Mouse (Mus musculus) CH12.LX (cell line): ENCODE results near the gene Spdye4c. TPM values are rescaled to one million over a fixed set of nuclear protein-coding genes. Genes with fewer than 3 reads are reported as not detected.

Source experiments
- DNase-seq: peaks from one replicate; pipeline ENCODE4 v3.0.0-alpha.2; 2013; ENCODE audit errors: extremely low read depth
- H3K27ac ChIP-seq: 2 replicates; pipeline ENCODE4 v1.5.1; 2012; ENCODE audit warnings: low read depth, mild to moderate bottlenecking, control low read depth, moderate library complexity; ENCODE audit not compliant: insufficient read depth
- H3K27me3 ChIP-seq: replicated peaks from 2 replicates; pipeline ENCODE3; 2012; ENCODE audit warnings: inconsistent platforms
- H3K36me3 ChIP-seq, 2 experiments: replicated peaks in 1 of 2; 2 replicates each; pipeline versions ENCODE3 to v1.6.1; 2012; ENCODE audit warnings: inconsistent platforms in 1 of 2, low read length in 1 of 2, mild to moderate bottlenecking in 1 of 2, mixed read lengths in 1 of 2, moderate library complexity in 1 of 2; ENCODE audit not compliant: control insufficient read depth in 1 of 2, insufficient read depth in 1 of 2
- H3K4me1 ChIP-seq, 2 experiments: 2 replicates each; pipeline ENCODE4 v1.6.1; 2012; ENCODE audit warnings: inconsistent platforms in 1 of 2, moderate library complexity in 1 of 2; ENCODE audit not compliant: insufficient read depth in 2 of 2, control insufficient read depth in 1 of 2
- H3K4me2 ChIP-seq: 2 replicates; pipeline ENCODE4 v1.6.1; 2012; ENCODE audit warnings: low read depth, mild to moderate bottlenecking, control low read depth; ENCODE audit not compliant: poor library complexity, insufficient read depth, severe bottlenecking
- H3K4me3 ChIP-seq, 3 experiments: fragments of 150-350 bp in 1 of 3; sonication (generic) in 1 of 3; replicated peaks in 1 of 3; 2 replicates each; pipeline versions ENCODE3 to v1.5.1; 2011 to 2012; ENCODE audit warnings: low read depth in 2 of 3, low read length in 2 of 3, mild to moderate bottlenecking in 2 of 3, moderate library complexity in 2 of 3, control low read depth in 1 of 3, improper control_type of control experiment in 1 of 3, inconsistent platforms in 1 of 3, mixed read lengths in 1 of 3; ENCODE audit not compliant: poor library complexity in 1 of 3
- H3K79me2 ChIP-seq: replicated peaks from 2 replicates; pipeline ENCODE4 v1.6.1; 2012; ENCODE audit warnings: mild to moderate bottlenecking, moderate library complexity; ENCODE audit not compliant: control insufficient read depth, poor library complexity, insufficient read depth, severe bottlenecking; ENCODE audit errors: extremely low read depth
- H3K9ac ChIP-seq: 2 replicates; pipeline ENCODE4 v1.6.1; 2012; ENCODE audit warnings: low read depth, mild to moderate bottlenecking, control low read depth, moderate library complexity; ENCODE audit not compliant: insufficient read depth
- H3K9me3 ChIP-seq: replicated peaks from 2 replicates; pipeline ENCODE3; 2012; ENCODE audit warnings: low read length, inconsistent platforms, mixed read lengths
- BHLHE40 ChIP-seq: IDR thresholded peaks from 2 replicates; pipeline ENCODE4 v1.6.1; 2011; ENCODE audit warnings: mild to moderate bottlenecking, low read depth, low read length, improper control_type of control experiment
- CHD1 ChIP-seq: IDR thresholded peaks from 2 replicates; pipeline ENCODE4 v1.6.1; 2012; ENCODE audit warnings: low read depth, low read length, improper control_type of control experiment, inconsistent platforms
- CHD2 ChIP-seq: IDR thresholded peaks from 2 replicates; pipeline ENCODE4 v1.6.1; 2011; ENCODE audit warnings: low read length, improper control_type of control experiment
- CTCF ChIP-seq, 2 experiments: IDR thresholded peaks in 1 of 2; conservative IDR thresholded peaks in 1 of 2; 2 replicates each; pipeline ENCODE4 v1.5.1; 2011 to 2012; ENCODE audit warnings: low read depth in 2 of 2, low read length in 2 of 2, improper control_type of control experiment in 1 of 2, inconsistent platforms in 1 of 2, mild to moderate bottlenecking in 1 of 2, moderate library complexity in 1 of 2
- E2F4 ChIP-seq: IDR thresholded peaks from 2 replicates; pipeline ENCODE4 v1.6.1; 2011; ENCODE audit warnings: low read depth, low read length, improper control_type of control experiment; ENCODE audit not compliant: insufficient replicate concordance
- ELF1 ChIP-seq: IDR thresholded peaks from 2 replicates; pipeline ENCODE4 v1.6.1; 2014; ENCODE audit warnings: low read depth, mild to moderate bottlenecking, inconsistent platforms, low read length, improper control_type of control experiment
- EP300 ChIP-seq: IDR thresholded peaks from 2 replicates; pipeline ENCODE4 v1.6.1; 2011; ENCODE audit warnings: low read length, improper control_type of control experiment
- ETS1 ChIP-seq: conservative IDR thresholded peaks from 2 replicates; pipeline ENCODE4 v1.6.1; 2012; ENCODE audit warnings: low read depth, mild to moderate bottlenecking, inconsistent platforms, low read length, improper control_type of control experiment, moderate library complexity
- GABPA ChIP-seq: IDR thresholded peaks from 2 replicates; pipeline ENCODE4 v1.6.1; 2012; ENCODE audit warnings: low read depth, low read length, improper control_type of control experiment, inconsistent platforms; ENCODE audit not compliant: insufficient replicate concordance
- HCFC1 ChIP-seq: IDR thresholded peaks from 2 replicates; pipeline ENCODE4 v1.6.1; 2012; ENCODE audit warnings: low read depth, mild to moderate bottlenecking, inconsistent platforms, low read length, improper control_type of control experiment
- IRF4 ChIP-seq: IDR thresholded peaks from 2 replicates; pipeline ENCODE4 v1.6.1; 2014; ENCODE audit warnings: low read depth, mild to moderate bottlenecking, inconsistent platforms, low read length, improper control_type of control experiment
- JUND ChIP-seq: conservative IDR thresholded peaks from 2 replicates; pipeline ENCODE4 v1.6.1; 2011; ENCODE audit warnings: low read depth, low read length, improper control_type of control experiment
- KAT2A ChIP-seq: IDR thresholded peaks from 2 replicates; pipeline ENCODE4 v1.6.1; 2012; ENCODE audit warnings: low read length, improper control_type of control experiment, inconsistent platforms; ENCODE audit not compliant: insufficient replicate concordance
- MAFK ChIP-seq: IDR thresholded peaks from 2 replicates; pipeline ENCODE4 v1.6.1; 2011; ENCODE audit warnings: low read length, improper control_type of control experiment; ENCODE audit not compliant: insufficient replicate concordance
- MAX ChIP-seq: IDR thresholded peaks from 2 replicates; pipeline ENCODE4 v1.6.1; 2011; ENCODE audit warnings: low read length, improper control_type of control experiment
- MEF2A ChIP-seq: IDR thresholded peaks from 2 replicates; pipeline ENCODE4 v1.6.1; 2014; ENCODE audit warnings: low read depth, mild to moderate bottlenecking, inconsistent platforms, low read length, improper control_type of control experiment, borderline replicate concordance
- MXI1 ChIP-seq: IDR thresholded peaks from 2 replicates; pipeline ENCODE4 v1.6.1; 2011; ENCODE audit warnings: mild to moderate bottlenecking, low read depth, low read length, improper control_type of control experiment
- MYC ChIP-seq: IDR thresholded peaks from 2 replicates; pipeline ENCODE4 v1.6.1; 2011; ENCODE audit warnings: low read depth, mild to moderate bottlenecking, improper control_type of control experiment, low read length
- NELFE ChIP-seq: IDR thresholded peaks from 2 replicates; pipeline ENCODE4 v1.6.1; 2011; ENCODE audit warnings: low read depth, low read length, improper control_type of control experiment
- NRF1 ChIP-seq: IDR thresholded peaks from 2 replicates; pipeline ENCODE4 v1.6.1; 2014; ENCODE audit warnings: low read depth, mild to moderate bottlenecking, inconsistent platforms, low read length, improper control_type of control experiment, moderate library complexity
- PAX5 ChIP-seq: IDR thresholded peaks from 2 replicates; pipeline ENCODE4 v1.6.1; 2012; ENCODE audit warnings: low read length, inconsistent platforms, mixed read lengths
- POLR2A ChIP-seq: IDR thresholded peaks from 2 replicates; pipeline ENCODE4 v1.6.1; 2011; ENCODE audit warnings: low read depth, mild to moderate bottlenecking, improper control_type of control experiment, low read length
- RAD21 ChIP-seq: IDR thresholded peaks from 2 replicates; pipeline ENCODE4 v1.6.1; 2011; ENCODE audit warnings: low read depth, mild to moderate bottlenecking, low read length, improper control_type of control experiment, moderate library complexity
- RCOR1 ChIP-seq: conservative IDR thresholded peaks from 2 replicates; pipeline ENCODE4 v1.6.1; 2012; ENCODE audit warnings: low read depth, mild to moderate bottlenecking, inconsistent platforms, low read length, improper control_type of control experiment
- SIN3A ChIP-seq: IDR thresholded peaks from 2 replicates; pipeline ENCODE4 v1.6.1; 2012; ENCODE audit warnings: low read length, improper control_type of control experiment, inconsistent platforms
- SMC3 ChIP-seq: IDR thresholded peaks from 2 replicates; pipeline ENCODE4 v1.6.1; 2011; ENCODE audit warnings: low read depth, low read length, improper control_type of control experiment
- TBP ChIP-seq: conservative IDR thresholded peaks from 2 replicates; pipeline ENCODE4 v1.6.1; 2011; ENCODE audit warnings: low read depth, low read length, improper control_type of control experiment
- TCF12 ChIP-seq: IDR thresholded peaks from 2 replicates; pipeline ENCODE4 v1.6.1; 2014; ENCODE audit warnings: low read depth, mild to moderate bottlenecking, inconsistent platforms, low read length, improper control_type of control experiment
- UBTF ChIP-seq: IDR thresholded peaks from 2 replicates; pipeline ENCODE4 v1.6.1; 2012; ENCODE audit warnings: low read depth, mild to moderate bottlenecking, inconsistent platforms, low read length, improper control_type of control experiment, moderate library complexity
- USF1 ChIP-seq: IDR thresholded peaks from 2 replicates; pipeline ENCODE4 v1.6.1; 2014; ENCODE audit warnings: low read depth, mild to moderate bottlenecking, inconsistent platforms, low read length, improper control_type of control experiment
- USF2 ChIP-seq: conservative IDR thresholded peaks from 2 replicates; pipeline ENCODE4 v1.6.1; 2011; ENCODE audit warnings: low read depth, low read length, improper control_type of control experiment
- ZKSCAN1 ChIP-seq: IDR thresholded peaks from 2 replicates; pipeline ENCODE4 v1.6.1; 2012; ENCODE audit warnings: low read depth, inconsistent platforms, low read length, improper control_type of control experiment, borderline replicate concordance
- ZMIZ1 ChIP-seq: IDR thresholded peaks from 2 replicates; pipeline ENCODE4 v1.6.1; 2012; ENCODE audit warnings: low read depth, mild to moderate bottlenecking, inconsistent platforms, low read length, improper control_type of control experiment
- ZNF384 ChIP-seq: IDR thresholded peaks from 2 replicates; pipeline ENCODE4 v1.6.1; 2012; ENCODE audit warnings: low read depth, low read length, improper control_type of control experiment, inconsistent platforms
- dilution Hi-C: fragments of 300-500 bp; cut with MboI; formaldehyde crosslinking; loops from 2 replicates; pipeline ENCODE4 v1.14.3; 2020; ENCODE audit warnings: low sequenced_read_pairs; ENCODE audit not compliant: extremely low pct_unique_long_range_greater_than_20kb, extremely low pct_ligation_motif_present
- in situ Hi-C: fragments of 300-500 bp; cut with MboI; formaldehyde crosslinking; loops from 3 replicates; pipeline ENCODE4 v1.14.3; 2019; ENCODE audit warnings: low sequenced_read_pairs, low pct_ligation_motif_present, low pct_unique_long_range_greater_than_20kb, mixed read lengths
- polyA plus RNA-seq: library from polyadenylated mRNA; unstranded; fragments of >175 nt; gene quantifications from 2 replicates; pipeline ENCODE4 v1.2.1, GENCODE M21; 2012; ENCODE audit warnings: low read depth; ENCODE audit not compliant: insufficient read length
- total RNA-seq, 2 experiments: library from RNA; depleted of rRNA; stranded (reverse); fragments of 300-350 nt in 1 of 2; fragments of >200 nt in 1 of 2; gene quantifications; 2 replicates each; pipeline ENCODE4 v1.2.3; 2012 to 2014

The Spdye4c gene
- total and polyA plus RNA-seq, 3 experiments, result not detected

- Histone ChIP-seq H3K27me3 (no peaks in the 10 kb centered on the region), H3K36me3 (peaks cover 77 to 93% of the 10 kb centered on the region in 2 experiments), H3K79me2 (no peaks in the 10 kb centered on the region), H3K27ac (no peak overlapping the region), H3K4me1 (peaks cover 3 to 10% of the 10 kb centered on the region in 2 experiments; a peak in 3 of 4 replicates), H3K9me3 (no peaks in the 10 kb centered on the region), H3K4me2 (no peak overlapping the region), H3K9ac (no peak overlapping the region), H3K4me3 (no peak overlapping the region)
- dilution Hi-C loops, result no loop called here
- no peak for DNase-seq
- in situ Hi-C loops, result no loop called here
- TF ChIP-seq RCOR1, result no peak
- TF ChIP-seq E2F4, result no peak
- no peak for TF ChIP-seq ZMIZ1
- TF ChIP-seq POLR2A, result no peak
- no peak for TF ChIP-seq MEF2A
- no peak for TF ChIP-seq USF1
- TF ChIP-seq SIN3A, result no peak
Observed at GRCm38 (mm10) chr2:128615366-128615765, 24.4 kb downstream of the Spdye4c start.

GRCm38 (mm10) chr2:128620578-128620977 is 29.6 kb downstream of the Spdye4c start:
- Histone ChIP-seq H3K79me2 (no peaks in the 10 kb centered on the region), H3K4me1 (peaks cover 4 to 25% of the 10 kb centered on the region in 2 experiments; a peak in 3 of 4 replicates)
- in situ Hi-C loops, result no loop called here
- TF ChIP-seq E2F4 (no peak), MXI1 (no peak), TBP (no peak), BHLHE40 (no peak), IRF4 (peak; percentile 90), GABPA (no peak), CHD2 (no peak), HCFC1 (no peak), TCF12 (no peak), NELFE (no peak), MYC (no peak), KAT2A (no peak), ETS1 (no peak; the same call in 1 of the 2 replicates), ZKSCAN1 (no peak), RAD21 (no peak), MAX (no peak), PAX5 (no peak), USF2 (no peak), JUND (peak; percentile 70), MAFK (no peak), ELF1 (no peak), CHD1 (no peak), SIN3A (no peak), ZMIZ1 (no peak), NRF1 (no peak), ZNF384 (no peak), USF1 (no peak), UBTF (no peak), MEF2A (peak; percentile 68), SMC3 (no peak), RCOR1 (no peak), EP300 (peak; percentile 92), CTCF (conservative IDR thresholded peaks at IDR 0.05 in 1 of 2, IDR thresholded peaks at IDR 0.05 in 1 of 2; ENCODE audit: low read depth in 2 of 2, low read length in 2 of 2) (no peak)

More at GRCm38 (mm10) chr2:128620578-128620977, 29.6 kb downstream of the Spdye4c start:
- Histone ChIP-seq H3K4me3 (no peak overlapping the region), H3K9ac (no peak overlapping the region), H3K9me3 (no peaks in the 10 kb centered on the region), H3K36me3 (peaks cover 63 to 89% of the 10 kb centered on the region in 2 experiments), H3K4me2 (no peak overlapping the region), H3K27me3 (no peaks in the 10 kb centered on the region), H3K27ac (no peak overlapping the region; the same call in 1 of the 2 replicates)
- DNase-seq, result peak; percentile 10
- dilution Hi-C loops, result no loop called here
